Mouse (Mus musculus): ENCODE measurements around the gene Ist1. TPM values are rescaled to one million over a fixed set of nuclear protein-coding genes. Genes with fewer than 3 reads are reported as not detected.

Ist1 gene
- polyA plus RNA-seq, 1 experiment: 30.3 TPM

- Histone ChIP-seq H3K36me3 (ENCODE audit: control insufficient read depth, insufficient read depth, low read length) (peaks cover 36% of the 10 kb centered on the region), H3K4me3 (ENCODE audit: low read depth, low read length) (no peak overlapping the region), H3K27me3 (ENCODE audit: control insufficient read depth, insufficient read depth, low read length) (no peaks in the 10 kb centered on the region), H3K27ac (ENCODE audit: insufficient read depth, low read depth, low read length) (no peak overlapping the region), H3K4me1 (ENCODE audit: control insufficient read depth, insufficient read depth, insufficient read length, low read length) (no peaks in the 10 kb centered on the region)
- 85% methylated on average over 5 of the region's 5 CpGs for WGBS
- no peak for TF ChIP-seq POLR2A (IDR thresholded peaks at IDR 0.05; ENCODE audit: low read depth, low read length)
- no peak for TF ChIP-seq CTCF (IDR thresholded peaks at IDR 0.05; ENCODE audit: extremely low read depth, insufficient read length, insufficient replicate concordance, low read depth, low read length)
These were observed 21.9 kb upstream of the Ist1 start for GRCm38 (mm10) chr8:109714961-109715360.

DNA sequence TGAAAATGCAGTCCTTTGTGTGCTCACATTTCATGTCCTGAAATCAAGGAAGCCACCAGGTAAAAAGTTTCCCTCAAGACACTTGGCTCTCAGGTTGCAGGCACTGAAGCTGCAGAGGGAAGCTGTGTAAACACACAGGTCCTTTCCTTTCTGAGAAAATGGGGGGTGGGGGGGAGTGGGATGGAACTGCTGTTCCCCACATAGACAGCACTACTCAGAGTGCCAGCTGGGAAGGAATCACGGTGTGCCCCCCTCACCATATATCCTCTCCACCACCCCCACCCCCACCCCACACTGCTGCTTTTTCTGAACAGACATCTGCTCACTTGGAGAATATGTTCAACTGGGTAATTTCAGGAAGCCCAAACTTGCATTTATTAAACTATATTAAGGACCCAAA is 19.5 kb upstream of the Ist1 start:
- H3K36me3 ChIP-seq (ENCODE audit: control insufficient read depth, insufficient read depth, low read length): peaks cover 32% of the 10 kb centered on the region
- H3K27me3 ChIP-seq (ENCODE audit: control insufficient read depth, insufficient read depth, low read length): no peaks in the 10 kb centered on the region
- 100% methylated on average over 1 of the region's 1 CpGs for WGBS
- TF ChIP-seq POLR2A (IDR thresholded peaks at IDR 0.05; ENCODE audit: low read depth, low read length) (no peak), CTCF (IDR thresholded peaks at IDR 0.05; ENCODE audit: extremely low read depth, insufficient read length, insufficient replicate concordance, low read depth, low read length) (no peak)
- H3K27ac ChIP-seq (ENCODE audit: insufficient read depth, low read depth, low read length): no peak overlapping the region
- no peak overlapping the region for H3K4me3 ChIP-seq (ENCODE audit: low read depth, low read length)
- no peaks in the 10 kb centered on the region for H3K4me1 ChIP-seq (ENCODE audit: control insufficient read depth, insufficient read depth, insufficient read length, low read length)

DNA sequence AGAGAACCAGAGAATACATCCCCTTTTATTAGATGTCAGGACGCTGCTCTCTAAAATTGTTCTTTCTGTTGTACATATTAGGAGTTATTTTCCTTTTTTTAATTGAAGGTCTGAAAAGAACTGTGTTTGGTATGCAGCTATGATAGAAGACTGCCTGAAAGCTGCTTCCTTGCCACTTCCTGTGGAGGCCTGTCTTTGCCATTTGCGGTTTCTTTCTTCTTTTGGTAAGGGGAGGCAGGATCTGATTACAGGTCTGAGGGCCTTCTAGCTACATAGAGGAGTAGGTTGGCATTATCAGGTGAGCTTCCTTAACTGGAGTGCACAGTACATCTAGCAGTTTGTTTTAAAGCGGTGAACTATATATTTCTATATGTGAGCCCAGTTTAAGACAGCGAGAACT is 14.9 kb upstream of the Ist1 start:
- peaks cover 22% of the 10 kb centered on the region for H3K36me3 ChIP-seq (ENCODE audit: control insufficient read depth, insufficient read depth, low read length)
- H3K27ac ChIP-seq (ENCODE audit: insufficient read depth, low read depth, low read length): no peak overlapping the region
- no peak for TF ChIP-seq CTCF (IDR thresholded peaks at IDR 0.05; ENCODE audit: extremely low read depth, insufficient read length, insufficient replicate concordance, low read depth, low read length)
- no peak for TF ChIP-seq POLR2A (IDR thresholded peaks at IDR 0.05; ENCODE audit: low read depth, low read length)
- H3K4me3 ChIP-seq (ENCODE audit: low read depth, low read length): no peak overlapping the region
- WGBS: 95% methylated on average over 4 of the region's 4 CpGs
- H3K4me1 ChIP-seq (ENCODE audit: control insufficient read depth, insufficient read depth, insufficient read length, low read length): peaks cover 3% of the 10 kb centered on the region
- H3K27me3 ChIP-seq (ENCODE audit: control insufficient read depth, insufficient read depth, low read length): 0 out of 2 replicates have a peak, but pooled peaks cover under 1% of the 10 kb centered on the region

DNA sequence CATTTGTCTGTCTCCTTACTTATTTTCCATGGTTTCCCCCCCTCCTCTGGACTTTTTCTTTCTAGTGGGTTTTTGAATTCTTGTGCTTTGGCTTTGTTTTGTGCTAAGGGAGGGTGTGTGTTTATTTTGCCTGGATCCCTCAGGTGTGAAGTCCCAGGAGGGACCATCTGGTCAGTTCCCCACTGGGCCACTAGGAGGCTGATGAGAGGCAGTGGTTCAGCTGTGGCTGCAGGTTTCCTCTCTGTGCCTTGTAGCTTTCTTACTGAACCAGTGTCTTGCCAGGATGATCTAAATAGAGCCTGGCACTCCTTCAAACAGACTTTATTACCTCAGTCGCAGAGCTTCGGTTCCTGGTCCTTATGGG is 13.8 kb upstream of the Ist1 start:
- 6% methylated on average over 2 of the region's 2 CpGs for WGBS
- Histone ChIP-seq H3K36me3 (ENCODE audit: control insufficient read depth, insufficient read depth, low read length) (peaks cover 14% of the 10 kb centered on the region), H3K27me3 (ENCODE audit: control insufficient read depth, insufficient read depth, low read length) (0 out of 2 replicates have a peak, but pooled peaks cover 4% of the 10 kb centered on the region), H3K27ac (ENCODE audit: insufficient read depth, low read depth, low read length) (no peak overlapping the region), H3K4me3 (ENCODE audit: low read depth, low read length) (no peak overlapping the region), H3K4me1 (ENCODE audit: control insufficient read depth, insufficient read depth, insufficient read length, low read length) (peaks cover 3% of the 10 kb centered on the region)
- TF ChIP-seq POLR2A (IDR thresholded peaks at IDR 0.05; ENCODE audit: low read depth, low read length): no peak
- peak; percentile 89; the same call in 1 of the 2 replicates for TF ChIP-seq CTCF (IDR thresholded peaks at IDR 0.05; ENCODE audit: extremely low read depth, insufficient read length, insufficient replicate concordance, low read depth, low read length)

DNA sequence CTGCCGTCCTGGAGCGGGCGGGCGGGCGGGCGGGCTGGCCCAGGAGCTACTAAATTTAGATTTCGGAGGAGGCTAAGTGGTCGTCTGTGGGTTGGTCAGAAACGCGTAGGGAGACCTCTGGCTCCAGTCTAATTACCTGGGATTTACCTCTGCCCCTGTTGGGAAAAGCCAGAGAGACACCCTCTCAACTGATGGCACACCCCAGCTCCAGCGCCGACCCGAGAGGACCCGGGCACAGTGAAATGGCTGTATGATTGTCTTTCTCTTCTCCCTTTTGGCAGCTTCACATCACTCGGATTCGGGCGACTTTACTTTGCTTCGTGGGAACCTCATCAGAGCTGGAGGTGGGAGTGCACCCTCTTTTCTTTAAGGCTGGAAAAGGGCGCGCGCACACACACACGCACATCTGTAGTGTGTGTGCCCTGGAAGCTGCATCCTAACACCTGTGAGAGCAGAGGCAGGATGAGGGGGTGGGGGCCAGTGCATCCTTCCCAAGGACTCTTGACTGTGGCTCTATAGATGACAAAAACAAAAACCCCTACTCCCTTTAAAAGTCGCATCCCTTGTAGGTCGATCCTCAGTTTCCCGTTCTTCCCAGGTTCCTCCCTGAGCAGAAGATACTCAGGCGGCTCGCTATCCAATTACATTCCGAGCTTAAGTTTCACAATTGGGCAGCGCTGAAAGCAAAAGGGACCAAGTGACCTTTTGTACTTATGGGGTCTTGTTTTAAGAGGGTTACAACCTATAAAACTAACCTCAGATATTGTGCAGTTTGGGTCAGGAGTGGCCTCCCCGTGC is 13.2 kb upstream of the Ist1 start:
- no peak overlapping the region for H3K27ac ChIP-seq (ENCODE audit: insufficient read depth, low read depth, low read length)
- 4% methylated on average over 30 of the region's 30 CpGs for WGBS
- H3K4me3 ChIP-seq (ENCODE audit: low read depth, low read length): peak overlapping the region; percentile 97
- peaks cover 12% of the 10 kb centered on the region for H3K36me3 ChIP-seq (ENCODE audit: control insufficient read depth, insufficient read depth, low read length)
- peaks cover 3% of the 10 kb centered on the region for H3K4me1 ChIP-seq (ENCODE audit: control insufficient read depth, insufficient read depth, insufficient read length, low read length)
- TF ChIP-seq CTCF (IDR thresholded peaks at IDR 0.05; ENCODE audit: extremely low read depth, insufficient read length, insufficient replicate concordance, low read depth, low read length) (no peak), POLR2A (IDR thresholded peaks at IDR 0.05; ENCODE audit: low read depth, low read length) (no peak)
- 0 out of 2 replicates have a peak, but pooled peaks cover 4% of the 10 kb centered on the region for H3K27me3 ChIP-seq (ENCODE audit: control insufficient read depth, insufficient read depth, low read length)

DNA sequence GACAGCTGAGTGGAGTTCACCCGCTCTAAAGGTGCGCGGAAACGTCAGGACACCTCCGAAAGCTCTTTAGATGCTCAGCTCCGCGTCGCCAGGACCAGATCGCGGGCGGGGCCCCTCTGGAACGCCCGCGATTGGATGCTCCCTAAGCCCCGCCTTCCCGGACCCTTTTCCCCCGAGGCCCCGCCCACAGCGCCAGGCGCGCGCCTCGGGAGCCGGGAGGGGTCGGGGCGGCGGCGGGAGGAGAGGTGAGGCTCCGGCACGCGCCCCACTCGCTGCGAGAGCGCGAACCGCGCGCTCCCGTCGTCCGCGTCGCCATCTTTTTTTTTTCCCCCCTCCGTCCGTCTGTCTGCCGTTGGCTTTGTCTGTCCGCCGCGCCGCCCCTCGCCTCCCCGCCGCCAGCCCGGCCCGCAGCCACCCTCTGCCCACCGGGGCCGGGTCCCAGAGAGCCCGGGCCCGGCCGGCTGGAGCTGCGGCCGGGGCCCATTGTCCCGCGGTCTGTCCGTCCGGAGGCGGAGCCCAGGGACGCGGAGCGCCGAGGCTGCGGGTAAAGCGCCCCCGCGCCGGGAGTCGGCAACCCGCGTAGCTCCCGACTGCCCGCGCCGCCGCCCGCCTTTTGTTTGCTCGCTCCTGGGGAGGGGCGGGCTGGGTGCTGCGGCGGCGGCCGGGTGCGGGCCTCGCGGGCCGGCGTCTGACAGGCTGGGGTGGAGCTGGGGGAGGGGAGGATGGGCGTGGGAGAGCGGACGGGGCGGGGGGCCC is 12.4 kb upstream of the Ist1 start, which contains the start of gene Zfp821:
Gene Zfp821 (plus strand): TSS at position 227 of the 756 bp plus-strand sequence.
- Histone ChIP-seq H3K4me3 (ENCODE audit: low read depth, low read length) (peak within 1 kb of the TSS; percentile 97), H3K4me1 (ENCODE audit: control insufficient read depth, insufficient read depth, insufficient read length, low read length) (peaks cover 3% of the 10 kb centered on the region), H3K27ac (ENCODE audit: insufficient read depth, low read depth, low read length) (0 out of 2 replicates have a peak within 1 kb of the TSS, but pooled peaks have one; percentile 22), H3K36me3 (ENCODE audit: control insufficient read depth, insufficient read depth, low read length) (peaks cover 11% of the 10 kb centered on the region), H3K27me3 (ENCODE audit: control insufficient read depth, insufficient read depth, low read length) (0 out of 2 replicates have a peak, but pooled peaks cover 4% of the 10 kb centered on the region)
- TF ChIP-seq POLR2A (IDR thresholded peaks at IDR 0.05; ENCODE audit: low read depth, low read length) (0 out of 2 replicates have a peak, but pooled peaks have one; percentile 55), CTCF (IDR thresholded peaks at IDR 0.05; ENCODE audit: extremely low read depth, insufficient read length, insufficient replicate concordance, low read depth, low read length) (no peak)
- WGBS: under 1% methylated on average over 89 of the region's 100 CpGs
